Comparison of ENCODE assay signal across 16 mouse cellular contexts in genomic region chr8:26966251-26966650, GRCm38 (mm10). TPM values are rescaled to one million over a fixed set of nuclear protein-coding genes. Genes with fewer than 3 reads are reported as not detected.
DNase-seq lines count a peak whose midpoint lies in the region; TF ChIP-seq lines count a peak whose summit lies in the region.
"Had no signal": no experiment of that assay in that cellular context is flagged by ENCODE, and none has a peak within 500 bp of the region (broad histone marks: within the 10 kb centered on the region; RNA-seq: fewer than 3 reads in every experiment).

No protein-coding gene starts in this region.

- H3K36me3 ChIP-seq in heart, adult 2 months (ENCODE audit: control insufficient read depth, insufficient read depth, low read length), result no peaks in the 10 kb centered on the region
- no peaks in the 10 kb centered on the region for H3K36me3 ChIP-seq in testis, adult 2 months (ENCODE audit: control insufficient read depth, insufficient read depth, low read length)
- H3K36me3 ChIP-seq: heart, embryonic 15.5 days; hindbrain, embryonic 13.5 days; intestine, embryonic 15.5 days had no signal

- no peaks in the 10 kb centered on the region for H3K27me3 ChIP-seq in heart, adult 2 months (ENCODE audit: control insufficient read depth, insufficient read depth, low read length)
- no peaks in the 10 kb centered on the region for H3K27me3 ChIP-seq in testis, adult 2 months (ENCODE audit: control insufficient read depth, insufficient read depth, low read length)
- H3K27me3 ChIP-seq: CH12.LX; intestine, embryonic 15.5 days had no signal

- H3K4me3 ChIP-seq in heart, adult 2 months, result no peak overlapping the region
- peak overlapping the region; percentile 70 for H3K4me3 ChIP-seq in testis, adult 2 months (ENCODE audit: control insufficient read depth, low read depth, low read length)
- H3K4me3 ChIP-seq: heart, embryonic 15.5 days; hindbrain, embryonic 13.5 days; intestine, embryonic 15.5 days had no signal

- intact Hi-C loops in heart, adult 2 months (cut with DNase I), result no loop called here

- H3K79me2 ChIP-seq in heart, adult 2 months (replicated peaks; ENCODE audit: control insufficient read depth, insufficient read depth, low read length), result no peaks in the 10 kb centered on the region

- TF ChIP-seq EP300 in heart, adult 2 months (IDR thresholded peaks at IDR 0.05; ENCODE audit: insufficient read depth, low read depth, low read length), result no peak

- TF ChIP-seq CTCF in heart, adult 2 months (IDR thresholded peaks at IDR 0.05), result no peak
- no peak for TF ChIP-seq CTCF in testis, adult 2 months (IDR thresholded peaks at IDR 0.05; ENCODE audit: control insufficient read depth, insufficient read depth, insufficient replicate concordance, low read depth, low read length)

- peak; percentile 64 for DNase-seq in adrenal gland, postnatal 10 days
- DNase-seq in adrenal gland, postnatal 4 days (ENCODE audit: low spot score in 2 of 2), result no peak
- peak; percentile 37 to 50 for DNase-seq in heart, adult 2 months
- no peak for DNase-seq in heart, postnatal 4 days
- DNase-seq in testis, postnatal 10 days (ENCODE audit: low spot score), result no peak
- no peak for DNase-seq in layer of hippocampus, adult 8-10 months (ENCODE audit: low spot score in 2 of 2)
- no peak for DNase-seq in layer of hippocampus, postnatal 10 days (ENCODE audit: low spot score in 2 of 2)
- DNase-seq: cerebellum, postnatal 25 days; layer of hippocampus, adult 9-11 months; midbrain, embryonic 14.5 days; right cerebral cortex, postnatal 4 days had no signal

- no peak overlapping the region for H3K27ac ChIP-seq in heart, adult 2 months
- peak overlapping the region; percentile 18; the same call in 1 of the 2 replicates for H3K27ac ChIP-seq in testis, adult 2 months (ENCODE audit: control insufficient read depth, insufficient read depth, low read depth, low read length)
- H3K27ac ChIP-seq: heart, embryonic 15.5 days; hindbrain, embryonic 13.5 days; intestine, embryonic 15.5 days had no signal

- H3K4me1 ChIP-seq in heart, adult 2 months (ENCODE audit: control insufficient read depth, insufficient read depth, low read length), result no peaks in the 10 kb centered on the region
- peaks cover 7% of the 10 kb centered on the region for H3K4me1 ChIP-seq in testis, adult 2 months (ENCODE audit: control insufficient read depth, insufficient read depth, low read length)

- no peak for TF ChIP-seq POLR2A in heart, adult 2 months (IDR thresholded peaks at IDR 0.05; ENCODE audit: insufficient read depth, low read depth, low read length)
- TF ChIP-seq POLR2A in testis, adult 2 months (IDR thresholded peaks at IDR 0.05; ENCODE audit: control insufficient read depth, low read depth, low read length), result no peak

- WGBS in heart, adult 2 months, result 54% methylated on average over 14 of the region's 14 CpGs

- no peak overlapping the region for H3K9ac ChIP-seq in heart, adult 2 months (ENCODE audit: low read depth, low read length)
- H3K9ac ChIP-seq: heart, embryonic 15.5 days; hindbrain, embryonic 13.5 days; intestine, embryonic 15.5 days had no signal

RNA-seq across cellular contexts. Expression of gene Zfp703, which starts 10.9 kb away (rescaled TPM):
- total RNA-seq in adrenal gland, postnatal 10 days (2021), result 10 to 100 TPM; 73.1 to 94.2 TPM
- 10 to 100 TPM; 75.4 to 79.7 TPM for total RNA-seq in adrenal gland, postnatal 4 days (2021)
- 10 to 100 TPM; 11.1 to 17.2 TPM for total RNA-seq in heart, adult 2 months (2021)
- polyA plus RNA-seq in heart, adult 2 months (2012; rRNA removed), result 9.3 and 14.3 TPM in 2 replicates
- total RNA-seq in heart, postnatal 4 days (2021), result 10 to 100 TPM; 12.0 to 13.9 TPM
- 3.5 and 4.6 TPM in 2 replicates for polyA plus RNA-seq in testis, adult 2 months (2012; rRNA removed)
- 10 to 100 TPM; 22.7 to 39.8 (median 31.8) TPM for total RNA-seq in layer of hippocampus, adult 8-10 months (2022)
- 10 to 100 TPM; 20.5 to 21.7 TPM for total RNA-seq in layer of hippocampus, postnatal 10 days (2021)

Comparison
In these comparisons a context has a peak if more than half of its experiments do, and no peak if none do; other contexts are left out.
1. DNase-seq: peak in adrenal gland, postnatal 10 days (single experiment) and heart, adult 2 months (2 of 2); none in adrenal gland, postnatal 4 days (0 of 2), heart, postnatal 4 days (single experiment), testis, postnatal 10 days (single experiment), layer of hippocampus, adult 8-10 months (0 of 2) and layer of hippocampus, postnatal 10 days (0 of 2).